In the genomic region with DNA sequence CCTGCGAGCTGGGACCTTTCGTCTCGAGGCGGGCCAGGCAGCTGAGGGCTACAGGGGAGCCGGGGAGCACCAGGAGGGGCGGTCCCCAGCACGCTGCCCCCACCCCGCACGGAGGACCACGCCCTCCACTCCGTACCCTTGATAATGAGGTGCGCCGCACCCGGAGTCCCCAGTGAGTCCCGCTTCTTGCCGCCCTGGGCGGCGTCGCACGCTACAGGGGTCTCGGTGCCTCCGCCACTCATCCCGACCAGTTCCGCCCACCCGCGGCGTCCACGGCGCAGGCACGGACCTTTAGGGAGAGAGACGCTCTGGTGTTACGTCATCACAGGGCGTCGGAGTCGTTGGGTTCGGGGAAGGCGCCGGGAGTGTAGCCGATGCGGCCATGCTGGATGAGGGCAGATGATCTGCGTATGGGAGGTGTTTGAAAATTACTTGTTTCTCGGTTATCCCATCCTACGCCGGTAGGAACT, we compare ENCODE assay signal across 8 mouse cellular contexts. TPM values are rescaled to one million over a fixed set of nuclear protein-coding genes. Genes with fewer than 3 reads are reported as not detected.
DNase-seq lines count a peak whose midpoint lies in the region; ATAC-seq lines count a peak whose summit lies in the region.

A gene (minus strand): TSS at position 310 of the 470 bp plus-strand sequence.

- peaks cover 7% of the 10 kb centered on the region; the same call in 1 of the 2 replicates for H3K36me3 ChIP-seq in heart, embryonic 14.5 days (ENCODE audit: control insufficient read depth, insufficient read depth, low read length)
- H3K36me3 ChIP-seq in liver, embryonic 13.5 days = peaks cover 5% of the 10 kb centered on the region
- no peaks in the 10 kb centered on the region for H3K36me3 ChIP-seq in stomach, embryonic 16.5 days (ENCODE audit: control insufficient read depth, insufficient read depth, low read length)

- no peaks in the 10 kb centered on the region for H3K27me3 ChIP-seq in heart, embryonic 14.5 days (ENCODE audit: control insufficient read depth, insufficient read depth, low read length)
- no peaks in the 10 kb centered on the region for H3K27me3 ChIP-seq in liver, embryonic 13.5 days
- no peaks in the 10 kb centered on the region for H3K27me3 ChIP-seq in stomach, embryonic 16.5 days (ENCODE audit: control insufficient read depth, insufficient read depth, low read length)

- no peaks in the 10 kb centered on the region for H3K4me1 ChIP-seq in brown adipose tissue, adult 24 weeks (ENCODE audit: control insufficient read depth, insufficient read depth, insufficient read length, low read length)
- H3K4me1 ChIP-seq in heart, embryonic 14.5 days (ENCODE audit: control insufficient read depth in 2 of 2, insufficient read depth in 2 of 2, low read length in 2 of 2) = 0 out of 4 replicates have a peak, but pooled peaks cover 0 to 2% of the 10 kb centered on the region in 2 experiments
- peaks cover 53% of the 10 kb centered on the region for H3K4me1 ChIP-seq in liver, embryonic 13.5 days (replicated peaks)
- peaks cover 4% of the 10 kb centered on the region; the same call in 1 of the 2 replicates for H3K4me1 ChIP-seq in stomach, embryonic 16.5 days (ENCODE audit: control insufficient read depth, insufficient read depth, low read length)

- peak within 1 kb of the TSS; percentile 78 for H3K9ac ChIP-seq in heart, embryonic 14.5 days (ENCODE audit: low read length)
- peak within 1 kb of the TSS; percentile 80 for H3K9ac ChIP-seq in liver, embryonic 13.5 days
- peak within 1 kb of the TSS; percentile 84 for H3K9ac ChIP-seq in stomach, embryonic 16.5 days (ENCODE audit: low read length)

- under 1% methylated on average over 39 of the region's 44 CpGs for WGBS in heart, embryonic 14.5 days
- WGBS in liver, embryonic 13.5 days (ENCODE audit: insufficient replicate concordance) = under 1% methylated on average over 44 of the region's 44 CpGs
- WGBS in stomach, embryonic 16.5 days = under 1% methylated on average over 44 of the region's 44 CpGs

- peak within 1 kb of the TSS; percentile 70 for H3K4me2 ChIP-seq in heart, embryonic 14.5 days (ENCODE audit: low read length)
- H3K4me2 ChIP-seq in liver, embryonic 13.5 days = peak within 1 kb of the TSS; percentile 72
- peak within 1 kb of the TSS; percentile 84 for H3K4me2 ChIP-seq in stomach, embryonic 16.5 days (ENCODE audit: low read depth, low read length)

- H3K4me3 ChIP-seq in brown adipose tissue, adult 24 weeks (ENCODE audit: insufficient read depth, low read depth, low read length) = peak within 1 kb of the TSS; percentile 97
- H3K4me3 ChIP-seq in heart, embryonic 14.5 days (ENCODE audit: control insufficient read depth in 1 of 2, insufficient read depth in 1 of 2, low read depth in 1 of 2, low read length in 2 of 2) = peak within 1 kb of the TSS; percentile 64 to 92
- H3K4me3 ChIP-seq in liver, embryonic 13.5 days (replicated peaks) = peak within 1 kb of the TSS; percentile 68
- H3K4me3 ChIP-seq in stomach, embryonic 16.5 days (replicated peaks; ENCODE audit: low read length) = peak within 1 kb of the TSS; percentile 94

- DNase-seq in CD4-positive, CD25-positive, alpha-beta regulatory T cell, adult 2 months (ENCODE audit: low read depth, low spot score) = peak; percentile 96
- peak; percentile 30 for DNase-seq in fat pad, adult 2 months (ENCODE audit: extremely low read depth, low read depth, low spot score)
- peak; percentile 97 for DNase-seq in kidney, postnatal 14 days
- DNase-seq in liver, embryonic 13.5 days = peak; percentile 93
- peak; percentile 95 for DNase-seq in neural tube, embryonic 10.5 days (ENCODE audit: extremely low spot score, low spot score)

- peak; percentile 93 for ATAC-seq in heart, embryonic 14.5 days (ENCODE audit: insufficient number of reproducible peaks, insufficient read depth, low FRiP score, low read depth)
- peak; percentile 88 for ATAC-seq in liver, embryonic 13.5 days (ENCODE audit: low read depth)
- peak; percentile 95 for ATAC-seq in stomach, embryonic 16.5 days (ENCODE audit: insufficient read depth, low FRiP score)

- peak within 1 kb of the TSS; percentile 64 for H3K27ac ChIP-seq in brown adipose tissue, adult 24 weeks (replicated peaks; ENCODE audit: low read depth, low read length)
- peak within 1 kb of the TSS; percentile 69 to 75 for H3K27ac ChIP-seq in heart, embryonic 14.5 days (replicated peaks in 1 of 2; ENCODE audit: control insufficient read depth in 1 of 2, insufficient read depth in 1 of 2, low read depth in 2 of 2, low read length in 2 of 2)
- peak within 1 kb of the TSS; percentile 94 for H3K27ac ChIP-seq in liver, embryonic 13.5 days
- peak within 1 kb of the TSS; percentile 72 for H3K27ac ChIP-seq in stomach, embryonic 16.5 days (ENCODE audit: low read length)

- H3K9me3 ChIP-seq in heart, embryonic 14.5 days (ENCODE audit: control insufficient read depth, low read length) = no peaks in the 10 kb centered on the region
- no peaks in the 10 kb centered on the region for H3K9me3 ChIP-seq in liver, embryonic 13.5 days (replicated peaks)
- no peaks in the 10 kb centered on the region for H3K9me3 ChIP-seq in stomach, embryonic 16.5 days (replicated peaks; ENCODE audit: control insufficient read depth, low read length)

RNA-seq across cellular contexts. Expression of the gene that starts here (rescaled TPM):
- polyA plus RNA-seq in brown adipose tissue, adult 24 weeks (2012; ENCODE audit: insufficient read depth, insufficient read length, missing spikeins) = 17.0 and 21.7 TPM in 2 replicates
- polyA plus RNA-seq in heart, embryonic 14.5 days (2014; fragmentation: Nextera tagmentation; extraction: Ambion mirVana) = 13.8 and 17.4 TPM in 2 replicates
- polyA plus RNA-seq in liver, embryonic 13.5 days (2015; fragmentation: Nextera tagmentation; extraction: Ambion mirVana) = 14.2 and 16.4 TPM in 2 replicates
- polyA plus RNA-seq in stomach, embryonic 16.5 days (2015; fragmentation: Nextera tagmentation; extraction: Ambion mirVana) = 15.2 and 18.5 TPM in 2 replicates

Comparison
In these comparisons a context has a peak if more than half of its experiments do, and no peak if none do; other contexts are left out.
1. Peak in every context shown above with its lines: DNase-seq, ATAC-seq, H3K4me3 ChIP-seq and H3K27ac ChIP-seq.
2. DNase-seq: peak in every context shown above with its lines; median percentile 97 in kidney, postnatal 14 days; 96 in CD4-positive, CD25-positive, alpha-beta regulatory T cell, adult 2 months; 95 in neural tube, embryonic 10.5 days; 93 in liver, embryonic 13.5 days; 30 in fat pad, adult 2 months.